Mouse (Mus musculus) E14TG2a.4 (cell line): Measurements from ENCODE around the gene Chpf2.

ENCODE experiments used
- H3K27me3 ChIP-seq: 2 replicates; pipeline ENCODE4 v1.6.1; 2014; ENCODE audit warnings: low read length, control low read depth; ENCODE audit not compliant: insufficient read depth
- H3K36me3 ChIP-seq: 2 replicates; pipeline ENCODE4 v1.6.1; 2014; ENCODE audit warnings: low read length, control low read depth; ENCODE audit not compliant: insufficient read depth
- H3K4me1 ChIP-seq: replicated peaks from 2 replicates; pipeline ENCODE4 v1.6.1; 2014; ENCODE audit warnings: low read depth, low read length, control low read depth
- H3K4me3 ChIP-seq: replicated peaks from 2 replicates; pipeline ENCODE4 v1.5.1; 2014; ENCODE audit warnings: mild to moderate bottlenecking, low read length
- H3K9me3 ChIP-seq: 2 replicates; pipeline ENCODE4 v1.6.1; 2014; ENCODE audit warnings: low read length, control low read depth
- CTCF ChIP-seq: conservative IDR thresholded peaks from 2 replicates; pipeline ENCODE4 v1.5.1; 2014; ENCODE audit warnings: low read length
- NANOG ChIP-seq: IDR thresholded peaks from 2 replicates; pipeline ENCODE4 v1.6.1; 2014; ENCODE audit warnings: borderline replicate concordance, low read length, mixed read lengths
- POU5F1 ChIP-seq: IDR thresholded peaks from 2 replicates; pipeline ENCODE4 v1.6.1; 2014; ENCODE audit warnings: low read length, borderline replicate concordance

The Chpf2 gene

DNA sequence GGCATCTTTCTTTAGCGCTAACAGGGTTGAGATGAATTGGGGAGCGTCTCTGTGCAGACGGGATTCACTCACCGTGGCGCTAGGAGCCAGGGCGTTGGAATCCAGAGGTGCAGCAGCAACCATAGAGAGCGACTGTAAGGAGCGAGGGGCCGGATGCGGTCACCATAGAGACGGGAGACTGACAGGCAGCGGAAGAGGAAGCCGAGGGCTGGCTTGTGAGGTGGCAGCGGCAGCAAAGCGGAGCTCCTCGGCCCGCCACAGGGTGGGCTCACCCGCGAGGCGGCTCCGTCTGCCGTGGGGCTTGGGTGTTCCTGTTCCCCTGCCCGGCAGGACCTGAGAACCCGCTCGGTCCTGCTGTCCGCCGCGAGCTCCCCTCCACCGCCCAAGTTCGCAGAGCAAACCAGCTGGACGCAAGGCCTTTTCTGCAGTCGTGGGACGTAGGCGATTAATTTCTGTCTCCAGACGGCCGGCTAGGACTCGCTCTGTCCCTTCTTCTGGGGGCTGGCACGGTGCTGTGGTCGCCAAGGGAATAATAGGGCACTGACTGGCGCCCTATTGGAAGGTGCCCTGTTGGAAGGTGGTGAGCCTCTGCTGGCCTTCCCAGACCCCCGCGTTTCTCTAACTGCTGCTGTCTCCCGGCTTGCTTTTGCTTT, at the start of gene Chpf2:
Gene Chpf2 (plus strand): TSS at position 195 of the 653 bp plus-strand sequence.
- no peak for TF ChIP-seq NANOG
- TF ChIP-seq POU5F1, result no peak
- no peak for TF ChIP-seq CTCF
- H3K4me1 ChIP-seq, result peaks cover 52% of the 10 kb centered on the region
- peaks cover 25% of the 10 kb centered on the region for H3K36me3 ChIP-seq
- peak within 1 kb of the TSS; percentile 91 for H3K4me3 ChIP-seq
- no peaks in the 10 kb centered on the region for H3K9me3 ChIP-seq
- H3K27me3 ChIP-seq, result peaks cover 8% of the 10 kb centered on the region

DNA sequence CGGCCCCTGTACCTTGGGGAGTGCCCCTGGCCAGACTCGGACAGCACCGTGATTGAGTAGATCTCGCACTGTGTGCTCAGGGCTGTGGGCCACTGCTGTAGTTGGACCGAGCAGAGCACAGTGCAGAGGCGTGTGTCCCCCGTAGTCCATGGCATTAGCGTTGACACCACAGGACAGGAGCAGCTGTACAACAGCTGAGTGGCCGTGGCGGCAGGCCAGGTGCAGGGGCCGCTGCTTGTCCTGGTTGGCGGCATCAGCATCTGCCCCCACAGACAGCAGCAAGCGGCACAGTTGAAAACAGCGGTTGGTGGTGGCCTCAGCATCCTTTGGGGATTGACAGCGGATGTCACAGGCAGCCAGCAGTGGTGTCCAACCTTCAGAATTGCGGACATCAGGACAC, 48.9 kb upstream of the Chpf2 start:
- H3K36me3 ChIP-seq, result no peaks in the 10 kb centered on the region
- peaks cover 61% of the 10 kb centered on the region for H3K4me1 ChIP-seq
- no peaks in the 10 kb centered on the region for H3K9me3 ChIP-seq
- peaks cover 29% of the 10 kb centered on the region for H3K27me3 ChIP-seq
- H3K4me3 ChIP-seq, result peak overlapping the region; percentile 56
- TF ChIP-seq CTCF (no peak), POU5F1 (no peak), NANOG (no peak)

- Histone ChIP-seq H3K4me1 (peaks cover 49% of the 10 kb centered on the region), H3K9me3 (no peaks in the 10 kb centered on the region), H3K4me3 (0 out of 2 replicates have a peak overlapping the region, but pooled peaks have one; percentile 35), H3K27me3 (peaks cover 21% of the 10 kb centered on the region), H3K36me3 (no peaks in the 10 kb centered on the region)
- TF ChIP-seq POU5F1 (no peak), CTCF (no peak), NANOG (no peak)
These were observed 46.8 kb upstream of the Chpf2 start for GRCm38 (mm10) chr5:24539571-24540296.

GRCm38 (mm10) chr5:24540387-24541143, 46.0 kb upstream of the Chpf2 start, which contains the start of gene Asb10:
TSS of gene Asb10 (minus strand) at chr5:24540978.
- no peaks in the 10 kb centered on the region for H3K9me3 ChIP-seq
- H3K4me1 ChIP-seq, result peaks cover 49% of the 10 kb centered on the region
- TF ChIP-seq NANOG (no peak), POU5F1 (no peak), CTCF (no peak)
- H3K36me3 ChIP-seq, result no peaks in the 10 kb centered on the region
- H3K4me3 ChIP-seq, result peak within 1 kb of the TSS; percentile 65
- H3K27me3 ChIP-seq, result peaks cover 21% of the 10 kb centered on the region

GRCm38 (mm10) chr5:24541144-24541569, 45.4 kb upstream of the Chpf2 start:
- Histone ChIP-seq H3K36me3 (no peaks in the 10 kb centered on the region), H3K27me3 (peaks cover 21% of the 10 kb centered on the region), H3K4me3 (no peak overlapping the region), H3K4me1 (peaks cover 49% of the 10 kb centered on the region), H3K9me3 (no peaks in the 10 kb centered on the region)
- no peak for TF ChIP-seq POU5F1
- no peak for TF ChIP-seq NANOG
- TF ChIP-seq CTCF, result no peak

DNA sequence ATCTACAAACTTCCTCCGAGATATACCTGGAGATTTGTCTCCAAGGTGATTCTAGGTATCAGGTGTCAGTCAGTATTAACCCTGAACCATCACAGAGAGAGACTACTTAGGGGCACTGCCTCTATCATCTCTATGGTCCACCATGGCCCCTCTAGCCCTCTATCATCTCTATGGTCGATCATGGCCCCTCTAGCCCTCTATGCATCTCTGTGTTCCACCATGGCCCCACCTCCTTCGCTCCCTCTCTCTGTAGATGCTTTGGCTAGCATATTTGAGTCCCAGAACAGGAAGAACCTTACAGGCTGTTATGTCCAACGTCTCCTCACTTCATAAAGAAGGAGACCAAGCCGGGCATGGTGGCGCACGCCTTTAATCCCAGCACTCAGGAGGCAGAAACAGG, 43.9 kb upstream of the Chpf2 start:
- no peaks in the 10 kb centered on the region for H3K36me3 ChIP-seq
- TF ChIP-seq POU5F1 (no peak), CTCF (no peak), NANOG (no peak)

GRCm38 (mm10) chr5:24550598-24551316, 35.8 kb upstream of the Chpf2 start:
- no peaks in the 10 kb centered on the region for H3K36me3 ChIP-seq
- TF ChIP-seq POU5F1 (no peak), NANOG (no peak)
- peak overlapping the region; percentile 45 for H3K4me3 ChIP-seq
- peaks cover 40% of the 10 kb centered on the region for H3K4me1 ChIP-seq
- H3K9me3 ChIP-seq, result no peaks in the 10 kb centered on the region
- H3K27me3 ChIP-seq, result peaks cover 56% of the 10 kb centered on the region

More for the DNA sequence above, 43.9 kb upstream of the Chpf2 start:
- Histone ChIP-seq H3K4me3 (no peak overlapping the region), H3K9me3 (no peaks in the 10 kb centered on the region), H3K4me1 (peaks cover 38% of the 10 kb centered on the region), H3K27me3 (peaks cover 13% of the 10 kb centered on the region)
